Mouse (Mus musculus): ENCODE results near the gene Mmp20. TPM values are rescaled to one million over a fixed set of nuclear protein-coding genes. Genes with fewer than 3 reads are reported as not detected.

Mmp20 gene
- polyA plus RNA-seq, 1 experiment: not detected

DNA sequence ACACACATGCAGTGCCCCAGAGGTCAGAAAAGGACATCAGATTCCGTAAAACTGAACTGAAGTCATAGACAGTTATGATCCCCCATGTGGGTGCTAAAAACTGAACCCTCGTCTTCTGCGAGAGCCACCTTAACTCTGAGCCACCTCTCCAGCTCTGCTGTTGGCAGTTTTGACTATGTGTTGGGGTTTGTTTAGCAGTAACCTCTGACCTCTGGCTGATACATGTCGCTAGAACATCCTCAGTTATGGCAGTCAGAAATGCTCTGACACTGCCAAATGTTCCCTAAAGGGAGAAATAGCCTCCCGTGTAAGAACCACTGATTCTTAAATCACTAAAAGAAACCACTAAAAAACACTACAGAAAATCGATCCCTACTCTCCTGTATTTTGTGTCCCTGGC lies 80.7 kb downstream of the Mmp20 start:
- Histone ChIP-seq H3K4me3 (ENCODE audit: low read depth, low read length) (no peak overlapping the region), H3K36me3 (ENCODE audit: control insufficient read depth, insufficient read depth, low read length, poor library complexity, severe bottlenecking) (no peaks in the 10 kb centered on the region), H3K4me1 (ENCODE audit: control insufficient read depth, insufficient read depth, low read length) (no peaks in the 10 kb centered on the region), H3K27me3 (ENCODE audit: control insufficient read depth, insufficient read depth, low read length, poor library complexity, severe bottlenecking) (no peaks in the 10 kb centered on the region), H3K9ac (ENCODE audit: low read depth, poor library complexity, severe bottlenecking) (no peak overlapping the region), H3K27ac (ENCODE audit: insufficient read depth, low read length) (no peak overlapping the region), H3K9me3 (replicated peaks; ENCODE audit: control insufficient read depth, insufficient read depth, low read length, poor library complexity, severe bottlenecking) (peaks cover 8% of the 10 kb centered on the region; the same call in 1 of the 2 replicates)
- TF ChIP-seq EP300 (IDR thresholded peaks at IDR 0.05; ENCODE audit: insufficient read depth, low read depth, low read length): no peak
- TF ChIP-seq CTCF (IDR thresholded peaks at IDR 0.05; ENCODE audit: low read depth, low read length): no peak
- no peak for TF ChIP-seq POLR2A (IDR thresholded peaks at IDR 0.05; ENCODE audit: insufficient read depth, low read length)

DNA sequence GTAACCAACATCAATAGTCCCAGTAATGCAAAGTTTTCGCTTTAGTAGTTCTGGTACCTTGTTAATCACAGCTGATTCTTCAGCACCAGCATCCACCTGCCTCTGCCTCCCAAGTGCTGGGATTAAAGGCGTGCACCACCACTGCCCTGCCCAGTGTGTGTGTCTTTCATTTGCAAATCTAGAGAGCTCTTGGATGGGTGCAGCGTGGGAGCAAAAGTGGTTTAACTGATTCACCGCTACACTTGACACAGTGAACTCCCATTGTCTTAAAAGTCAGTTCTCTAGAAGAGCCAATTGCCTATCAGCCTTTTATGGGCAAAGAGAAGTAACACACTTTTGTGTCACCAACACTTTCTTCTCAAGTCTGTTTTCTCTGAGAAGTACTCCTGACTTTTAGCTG lies 83.2 kb downstream of the Mmp20 start:
- H3K9ac ChIP-seq (ENCODE audit: low read depth, poor library complexity, severe bottlenecking): no peak overlapping the region
- H3K36me3 ChIP-seq (ENCODE audit: control insufficient read depth, insufficient read depth, low read length, poor library complexity, severe bottlenecking): no peaks in the 10 kb centered on the region
- no peak overlapping the region for H3K4me3 ChIP-seq (ENCODE audit: low read depth, low read length)
- H3K27me3 ChIP-seq (ENCODE audit: control insufficient read depth, insufficient read depth, low read length, poor library complexity, severe bottlenecking): no peaks in the 10 kb centered on the region
- H3K4me1 ChIP-seq (ENCODE audit: control insufficient read depth, insufficient read depth, low read length): no peaks in the 10 kb centered on the region
- TF ChIP-seq CTCF (IDR thresholded peaks at IDR 0.05; ENCODE audit: low read depth, low read length): no peak
- no peak for TF ChIP-seq POLR2A (IDR thresholded peaks at IDR 0.05; ENCODE audit: insufficient read depth, low read length)
- TF ChIP-seq EP300 (IDR thresholded peaks at IDR 0.05; ENCODE audit: insufficient read depth, low read depth, low read length): no peak
- H3K27ac ChIP-seq (ENCODE audit: insufficient read depth, low read length): no peak overlapping the region
- H3K9me3 ChIP-seq (replicated peaks; ENCODE audit: control insufficient read depth, insufficient read depth, low read length, poor library complexity, severe bottlenecking): peaks cover 2% of the 10 kb centered on the region; the same call in 1 of the 2 replicates

DNA sequence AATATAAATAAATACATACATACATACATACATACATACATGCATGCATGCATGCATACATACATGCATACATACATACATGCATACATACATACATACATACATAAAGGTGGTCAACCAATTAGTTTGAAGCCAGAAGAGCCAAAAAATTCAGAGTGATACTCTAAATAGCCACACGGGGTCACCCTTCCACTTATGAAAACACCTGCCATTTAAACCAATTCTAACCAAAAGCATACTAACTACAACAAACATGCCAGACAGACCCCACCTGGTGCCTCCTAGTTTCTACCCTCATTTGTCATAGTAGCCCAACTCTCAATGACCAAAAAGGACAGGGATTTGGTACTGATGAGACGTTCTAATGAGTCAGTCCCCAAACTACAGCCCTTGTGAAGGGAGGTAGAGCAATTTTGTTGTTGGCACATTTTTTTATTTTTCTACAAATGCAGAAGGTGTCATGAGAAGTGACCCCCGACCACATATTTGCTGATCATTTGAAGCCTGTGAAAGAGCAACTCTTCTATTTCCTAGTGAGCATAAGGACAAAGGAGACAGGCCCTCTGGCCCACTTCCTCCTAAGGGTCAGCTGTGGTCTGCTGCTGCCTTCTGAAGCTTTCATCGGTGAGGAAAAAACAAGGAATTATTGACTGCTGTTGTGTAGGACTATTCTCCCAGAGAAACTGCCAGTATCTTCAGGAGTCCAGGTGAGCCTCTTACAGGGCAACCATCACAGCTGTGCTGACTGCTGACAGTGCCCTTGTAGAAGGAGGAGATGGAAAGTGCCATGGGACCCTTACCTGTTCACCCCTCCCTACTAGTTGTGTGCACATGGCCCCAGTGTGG lies 86.3 kb downstream of the Mmp20 start:
- peaks cover 3% of the 10 kb centered on the region for H3K4me1 ChIP-seq (ENCODE audit: control insufficient read depth, insufficient read depth, low read length)
- no peak overlapping the region for H3K9ac ChIP-seq (ENCODE audit: low read depth, poor library complexity, severe bottlenecking)
- H3K36me3 ChIP-seq (ENCODE audit: control insufficient read depth, insufficient read depth, low read length, poor library complexity, severe bottlenecking): no peaks in the 10 kb centered on the region
- no peaks in the 10 kb centered on the region for H3K9me3 ChIP-seq (replicated peaks; ENCODE audit: control insufficient read depth, insufficient read depth, low read length, poor library complexity, severe bottlenecking)
- no peak overlapping the region for H3K4me3 ChIP-seq (ENCODE audit: low read depth, low read length)
- no peak overlapping the region for H3K27ac ChIP-seq (ENCODE audit: insufficient read depth, low read length)
- H3K27me3 ChIP-seq (ENCODE audit: control insufficient read depth, insufficient read depth, low read length, poor library complexity, severe bottlenecking): no peaks in the 10 kb centered on the region
- TF ChIP-seq POLR2A (IDR thresholded peaks at IDR 0.05; ENCODE audit: insufficient read depth, low read length) (no peak), CTCF (IDR thresholded peaks at IDR 0.05; ENCODE audit: low read depth, low read length) (no peak), EP300 (IDR thresholded peaks at IDR 0.05; ENCODE audit: insufficient read depth, low read depth, low read length) (no peak)

DNA sequence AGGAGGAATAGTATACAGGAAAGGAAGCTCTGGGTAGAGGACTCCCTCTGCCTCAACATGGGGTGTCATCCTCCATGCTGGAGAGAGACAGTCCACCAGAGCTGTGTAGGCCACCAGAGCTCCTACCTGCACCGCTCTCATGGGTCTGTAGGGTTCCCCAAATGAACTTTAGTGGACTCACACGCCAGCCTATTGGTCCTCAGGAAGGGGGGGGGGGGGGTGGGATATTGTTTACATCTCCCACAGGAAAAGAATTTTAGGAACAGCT lies 86.8 kb downstream of the Mmp20 start:
- Histone ChIP-seq H3K4me1 (ENCODE audit: control insufficient read depth, insufficient read depth, low read length) (peaks cover 3% of the 10 kb centered on the region), H3K27me3 (ENCODE audit: control insufficient read depth, insufficient read depth, low read length, poor library complexity, severe bottlenecking) (no peaks in the 10 kb centered on the region), H3K27ac (ENCODE audit: insufficient read depth, low read length) (no peak overlapping the region), H3K9ac (ENCODE audit: low read depth, poor library complexity, severe bottlenecking) (no peak overlapping the region), H3K36me3 (ENCODE audit: control insufficient read depth, insufficient read depth, low read length, poor library complexity, severe bottlenecking) (no peaks in the 10 kb centered on the region), H3K4me3 (ENCODE audit: low read depth, low read length) (no peak overlapping the region), H3K9me3 (replicated peaks; ENCODE audit: control insufficient read depth, insufficient read depth, low read length, poor library complexity, severe bottlenecking) (no peaks in the 10 kb centered on the region)
- no peak for TF ChIP-seq POLR2A (IDR thresholded peaks at IDR 0.05; ENCODE audit: insufficient read depth, low read length)
- no peak for TF ChIP-seq CTCF (IDR thresholded peaks at IDR 0.05; ENCODE audit: low read depth, low read length)
- TF ChIP-seq EP300 (IDR thresholded peaks at IDR 0.05; ENCODE audit: insufficient read depth, low read depth, low read length): no peak

DNA sequence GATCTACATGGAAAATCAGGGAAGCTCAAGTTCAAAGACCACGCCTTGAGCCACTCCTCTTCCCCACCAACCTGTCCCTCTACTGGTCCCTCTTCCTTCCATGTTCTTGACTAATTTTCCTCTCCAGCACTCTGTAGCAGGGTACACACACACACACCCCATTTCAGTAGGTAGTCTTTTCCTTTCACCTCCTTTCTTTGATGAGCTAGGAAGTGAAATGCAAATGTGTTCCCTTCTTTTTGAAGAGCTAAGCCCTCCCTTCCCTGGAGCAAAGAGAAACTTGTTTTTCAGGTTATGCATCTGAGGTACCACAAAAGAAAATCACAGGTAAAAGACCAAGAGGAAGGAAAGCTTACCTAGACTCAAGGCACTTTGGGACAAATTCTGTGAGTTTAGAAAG lies 93.5 kb downstream of the Mmp20 start:
- no peak overlapping the region for H3K9ac ChIP-seq (ENCODE audit: low read depth, poor library complexity, severe bottlenecking)
- H3K27me3 ChIP-seq (ENCODE audit: control insufficient read depth, insufficient read depth, low read length, poor library complexity, severe bottlenecking): no peaks in the 10 kb centered on the region
- H3K27ac ChIP-seq (ENCODE audit: insufficient read depth, low read length): peak overlapping the region; percentile 98
- H3K4me3 ChIP-seq (ENCODE audit: low read depth, low read length): no peak overlapping the region
- no peak for TF ChIP-seq CTCF (IDR thresholded peaks at IDR 0.05; ENCODE audit: low read depth, low read length)
- no peaks in the 10 kb centered on the region; the same call in 1 of the 2 replicates for H3K9me3 ChIP-seq (replicated peaks; ENCODE audit: control insufficient read depth, insufficient read depth, low read length, poor library complexity, severe bottlenecking)
- peaks cover 3% of the 10 kb centered on the region for H3K4me1 ChIP-seq (ENCODE audit: control insufficient read depth, insufficient read depth, low read length)
- H3K36me3 ChIP-seq (ENCODE audit: control insufficient read depth, insufficient read depth, low read length, poor library complexity, severe bottlenecking): no peaks in the 10 kb centered on the region

Other genes starting within 250 kb of the Mmp20 start
- not detected in 2 replicates for gene Mmp1b, start 240.2 kb upstream of the Mmp20 start, polyA plus RNA-seq (2011; ENCODE audit: insufficient read depth, insufficient read length, low read depth, missing spikeins)
- 2.3 and 3.9 TPM in 2 replicates for gene Mmp3, start 182.4 kb upstream of the Mmp20 start, polyA plus RNA-seq (2011; ENCODE audit: insufficient read depth, insufficient read length, low read depth, missing spikeins)
- not detected in 2 replicates for gene Mmp10, start 125.9 kb upstream of the Mmp20 start, polyA plus RNA-seq (2011; ENCODE audit: insufficient read depth, insufficient read length, low read depth, missing spikeins)
- not detected in 2 replicates for gene Mmp8, start 69.8 kb upstream of the Mmp20 start, polyA plus RNA-seq (2011; ENCODE audit: insufficient read depth, insufficient read length, low read depth, missing spikeins)
- not detected in 2 replicates for gene Mmp27, start 56.8 kb upstream of the Mmp20 start, polyA plus RNA-seq (2011; ENCODE audit: insufficient read depth, insufficient read length, low read depth, missing spikeins)
- gene Mmp7, start 63.9 kb downstream of the Mmp20 start, polyA plus RNA-seq (2011; ENCODE audit: insufficient read depth, insufficient read length, low read depth, missing spikeins): not detected in 2 replicates
- 60.2 and 62.0 TPM in 2 replicates for gene Tmem123, start 135.8 kb downstream of the Mmp20 start, polyA plus RNA-seq (2011; ENCODE audit: insufficient read depth, insufficient read length, low read depth, missing spikeins)
- gene Birc2, start 208.8 kb downstream of the Mmp20 start, polyA plus RNA-seq (2011; ENCODE audit: insufficient read depth, insufficient read length, low read depth, missing spikeins): 51.9 and 52.5 TPM in 2 replicates
- 6.0 and 9.6 TPM in 2 replicates for gene Birc3, start 245.0 kb downstream of the Mmp20 start, polyA plus RNA-seq (2011; ENCODE audit: insufficient read depth, insufficient read length, low read depth, missing spikeins)